Mouse (Mus musculus) T-helper 2 cell (primary cell): ENCODE results near the gene Aldh3a2.
"Not testable (repeated sequence)": the region's sequence is repeated elsewhere in the genome, so short reads cannot be mapped to it uniquely, and the experiment has no call there.

Experiments used
- in situ Hi-C: fragments of 300-600 bp; cut with MboI, MseI; formaldehyde crosslinking; loops from one replicate; pipeline ENCODE4 v1.15.1; 2025; ENCODE audit warnings: high pct_unique_total_duplicates

Aldh3a2 gene

DNA sequence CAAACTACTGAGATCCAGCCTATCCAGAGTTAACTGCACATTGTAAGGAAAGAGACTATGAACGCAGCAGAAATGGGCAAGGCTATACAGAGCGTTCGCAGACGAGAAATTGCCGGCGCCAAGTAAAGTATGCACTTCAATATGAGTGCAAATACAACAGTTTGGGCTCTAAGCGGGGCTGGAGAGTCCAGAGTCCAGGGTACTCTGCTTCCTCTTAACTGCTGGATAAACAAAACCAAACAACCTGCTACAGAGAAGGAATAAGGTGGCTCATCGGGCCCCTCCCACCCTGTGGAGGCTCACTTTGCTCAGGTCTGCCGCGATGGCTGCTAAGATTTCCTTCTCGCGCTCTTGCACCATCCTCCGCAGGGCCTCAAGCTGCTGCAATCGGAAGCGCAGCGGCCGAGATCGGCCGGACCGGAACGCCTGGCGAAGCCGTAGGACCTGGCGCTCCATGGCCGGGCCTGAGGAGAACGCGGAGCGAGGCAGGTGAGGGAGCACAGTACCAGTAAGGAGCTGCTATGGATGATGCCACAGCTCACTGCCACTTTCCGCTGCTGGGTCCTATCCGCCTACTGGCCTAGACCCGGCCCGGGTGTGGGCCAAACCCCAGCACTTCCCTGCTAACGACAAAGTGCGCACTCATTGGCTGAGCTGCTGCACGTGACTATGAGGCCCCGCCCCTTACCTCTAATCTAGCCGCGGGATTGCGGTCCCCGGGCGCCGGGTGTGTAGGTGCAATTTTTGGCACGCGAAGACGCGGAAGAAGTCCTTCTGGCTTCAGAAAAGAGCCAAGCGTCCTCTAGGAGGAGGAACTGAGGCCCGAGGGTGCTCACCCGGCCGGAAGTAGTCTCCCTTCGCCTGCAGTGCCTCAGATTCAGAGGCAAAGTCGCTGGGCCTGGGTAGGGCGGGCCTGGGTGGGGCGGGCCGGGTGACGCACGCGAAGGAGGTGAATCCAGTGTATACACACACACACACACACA is at the start of gene Aldh3a2:
Gene Aldh3a2 (minus strand): TSS at position 914 of the 983 bp plus-strand sequence.
- in situ Hi-C loops: loop anchor here (10.0 kb wide), 1 partner anchor 738 kb away; no protein-coding TSS in a partner anchor

DNA sequence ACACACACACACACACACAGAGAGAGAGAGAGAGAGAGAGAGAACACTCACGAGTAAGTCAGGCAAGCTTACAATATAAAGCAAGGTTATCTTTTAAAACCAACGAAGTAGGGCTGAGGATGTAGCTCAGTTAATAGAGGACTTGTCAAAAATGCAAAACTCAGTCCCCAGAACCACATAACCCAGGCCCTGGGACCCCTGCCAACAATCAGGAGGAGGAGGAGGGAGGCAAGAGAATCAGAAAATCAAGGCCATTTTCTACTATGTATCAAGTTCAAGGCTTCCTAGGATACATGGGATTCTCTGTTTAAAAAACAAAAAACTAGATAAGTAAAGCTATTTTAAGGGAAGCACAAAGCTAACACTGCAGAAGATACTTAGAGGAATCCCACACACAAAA is 49.6 kb upstream of the Aldh3a2 start:
- in situ Hi-C loops: no loop called here

DNA sequence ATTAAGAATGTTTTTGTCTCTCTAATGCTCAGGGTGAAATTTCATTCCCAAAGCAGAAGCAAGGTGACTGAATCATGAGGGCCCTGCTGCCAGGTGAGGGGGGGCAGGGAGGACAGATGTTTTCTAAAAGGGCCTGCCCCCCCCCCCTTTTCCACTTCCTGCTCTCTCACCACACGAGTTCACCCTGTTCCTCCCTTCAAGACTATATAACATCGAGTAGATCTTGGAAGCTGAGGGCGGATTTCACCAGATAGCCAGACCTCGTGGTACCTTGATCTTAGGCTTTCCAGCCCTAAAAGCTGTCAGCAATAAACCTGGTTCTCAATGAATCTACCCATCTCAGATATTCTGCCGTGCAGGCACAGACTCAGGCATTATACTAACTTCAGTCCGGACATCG is 43.1 kb upstream of the Aldh3a2 start:
- in situ Hi-C loops: no loop called here

DNA sequence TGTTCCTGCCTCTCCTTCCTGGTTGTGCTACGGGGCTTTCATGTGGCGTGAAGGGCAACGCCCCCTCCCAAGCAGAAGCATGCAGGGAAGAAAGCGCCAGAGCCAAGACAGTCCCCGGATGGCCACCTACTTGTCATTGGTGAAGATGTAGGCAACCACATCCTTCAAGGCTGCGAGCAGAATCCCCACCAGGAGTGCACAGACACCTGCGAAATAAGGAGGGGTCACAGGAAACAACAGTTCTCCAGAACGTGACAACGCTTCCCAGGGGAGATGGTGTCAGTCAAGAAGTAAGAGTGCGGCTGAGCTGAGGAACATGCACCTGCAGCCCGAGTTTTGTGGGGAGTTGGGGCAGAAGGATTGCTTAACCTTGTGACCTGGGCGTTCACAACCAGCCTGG is 42.6 kb upstream of the Aldh3a2 start:
- in situ Hi-C loops: no loop called here

DNA sequence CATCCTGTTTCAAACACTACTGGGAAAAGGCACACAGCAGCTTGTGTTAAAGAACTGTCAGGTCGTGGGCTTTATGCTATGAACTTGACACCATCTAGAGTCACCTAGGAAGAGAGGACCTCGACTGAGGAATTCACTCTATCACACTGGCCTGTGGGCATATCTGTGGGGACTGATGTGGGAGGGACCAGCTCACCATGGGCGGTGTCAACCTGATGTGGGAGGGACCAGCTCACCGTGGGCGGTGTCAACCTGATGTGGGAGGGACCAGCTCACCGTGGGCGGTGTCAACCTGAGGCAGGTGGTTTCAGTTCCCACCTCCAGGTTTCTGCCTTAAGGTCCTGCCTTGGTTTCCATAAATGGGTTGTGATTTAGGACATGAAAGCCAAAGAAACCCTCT is 40.5 kb upstream of the Aldh3a2 start:
- in situ Hi-C loops: no loop called here

DNA sequence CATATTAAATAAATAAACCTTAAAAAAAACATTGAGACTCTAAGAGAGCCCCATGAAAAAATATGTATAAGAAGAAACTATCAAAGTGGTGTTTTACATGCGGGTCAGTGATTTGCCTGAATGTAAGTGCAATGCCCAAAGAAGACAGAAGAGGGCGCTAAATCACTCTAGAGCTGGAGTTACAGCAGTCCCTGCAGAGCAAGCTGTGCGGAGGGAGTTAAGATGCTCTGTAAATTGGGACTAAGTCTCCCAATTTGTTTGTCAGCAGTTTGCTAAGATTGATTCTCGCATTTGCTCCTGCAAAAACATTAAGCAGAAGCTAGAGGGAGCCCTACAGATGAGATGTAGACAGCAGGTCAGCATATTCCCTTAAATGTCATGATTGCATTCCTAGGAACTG is 38.1 kb upstream of the Aldh3a2 start:
- in situ Hi-C loops: no loop called here

DNA sequence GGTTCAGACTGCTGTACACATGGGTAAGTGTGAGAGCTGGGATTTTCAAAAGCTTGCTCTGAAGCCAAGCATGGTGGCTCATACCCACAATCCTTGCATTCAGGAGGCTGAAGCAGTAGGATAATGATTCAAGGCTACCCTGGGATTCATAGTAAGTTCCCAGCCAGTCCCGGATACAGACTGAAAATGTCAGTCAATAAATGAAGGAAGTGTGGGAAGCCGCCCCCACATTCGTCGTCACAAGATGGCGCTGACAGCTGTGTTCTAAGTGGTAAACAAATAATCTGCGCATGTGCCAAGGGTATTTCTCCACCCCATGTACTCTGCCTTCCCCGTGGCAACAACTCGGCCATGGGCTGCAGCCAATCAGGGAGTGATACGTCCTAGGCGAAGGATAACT is 37.3 kb upstream of the Aldh3a2 start:
- in situ Hi-C loops: not testable (repeated sequence)

DNA sequence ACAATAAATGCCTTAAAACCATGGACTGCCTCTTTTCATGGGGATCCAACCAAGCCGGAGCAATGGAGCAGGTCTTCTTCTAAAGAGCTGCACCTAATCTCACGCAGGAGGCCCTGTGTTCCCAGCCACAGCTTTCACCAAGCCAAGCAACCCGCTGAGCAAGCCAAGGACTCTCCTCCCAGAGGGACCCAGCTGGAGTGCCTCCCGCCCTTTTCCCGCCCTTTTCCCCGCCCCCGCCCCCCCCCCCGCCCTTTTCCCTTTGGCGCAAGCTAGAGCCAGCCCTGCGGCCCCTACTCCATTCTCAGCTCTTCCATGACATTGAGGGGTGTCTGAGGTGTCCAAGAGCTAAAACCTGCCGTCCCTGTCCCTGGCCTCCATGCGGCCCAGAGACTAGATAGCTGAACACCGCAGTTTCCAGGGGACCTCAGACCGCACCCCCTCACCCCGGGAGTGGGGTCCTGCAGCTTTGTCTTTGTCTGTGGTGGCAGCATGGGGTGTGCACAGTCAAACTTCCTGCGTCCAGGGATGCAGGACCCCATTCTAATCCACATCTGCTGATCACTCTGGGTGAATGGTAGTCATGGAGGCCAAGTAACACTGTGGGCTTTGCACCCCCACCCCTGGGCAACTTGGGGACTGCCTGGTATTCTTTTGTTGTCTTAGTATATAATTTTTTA is 33.6 kb upstream of the Aldh3a2 start:
- in situ Hi-C loops: no loop called here

DNA sequence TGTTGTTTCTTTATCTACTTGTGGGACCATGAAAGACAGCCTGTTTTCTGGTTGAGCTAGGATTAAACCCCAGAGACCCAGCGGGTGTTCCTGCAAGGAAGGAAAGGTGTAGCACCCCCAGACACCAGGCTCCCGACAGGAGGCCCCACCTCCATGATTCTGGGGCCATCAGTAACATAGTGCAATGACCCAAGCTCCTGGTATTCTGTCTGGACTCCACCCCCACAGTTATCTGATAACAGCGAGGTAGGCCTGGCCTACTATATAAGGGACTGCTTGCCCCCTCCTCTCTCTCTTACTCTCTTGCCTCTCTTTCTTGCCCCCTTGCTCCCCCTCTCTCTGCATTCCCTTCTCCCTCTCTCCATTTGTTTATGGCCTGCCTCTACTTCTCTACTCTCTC is 32.9 kb upstream of the Aldh3a2 start:
- in situ Hi-C loops: no loop called here

DNA sequence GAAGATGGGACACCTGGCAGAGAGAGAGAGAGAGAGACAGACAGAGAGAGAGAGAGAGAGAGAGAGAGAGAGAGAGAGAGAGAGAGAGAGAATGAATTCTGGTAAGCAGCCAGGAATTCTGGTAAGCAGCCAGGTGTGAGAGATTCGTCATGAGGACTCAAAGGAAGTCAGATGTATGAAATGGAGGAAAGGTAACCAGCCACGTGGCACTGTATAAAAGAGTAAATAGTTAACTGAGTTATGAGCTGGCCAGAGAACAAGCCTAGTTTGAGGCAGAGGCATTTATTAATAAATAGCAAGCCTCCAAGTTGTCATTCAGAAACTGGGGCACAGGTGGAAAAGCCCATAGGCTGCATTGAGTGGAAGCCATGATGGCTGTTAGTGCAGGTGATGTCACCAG is 30.6 kb upstream of the Aldh3a2 start:
- in situ Hi-C loops: no loop called here

DNA sequence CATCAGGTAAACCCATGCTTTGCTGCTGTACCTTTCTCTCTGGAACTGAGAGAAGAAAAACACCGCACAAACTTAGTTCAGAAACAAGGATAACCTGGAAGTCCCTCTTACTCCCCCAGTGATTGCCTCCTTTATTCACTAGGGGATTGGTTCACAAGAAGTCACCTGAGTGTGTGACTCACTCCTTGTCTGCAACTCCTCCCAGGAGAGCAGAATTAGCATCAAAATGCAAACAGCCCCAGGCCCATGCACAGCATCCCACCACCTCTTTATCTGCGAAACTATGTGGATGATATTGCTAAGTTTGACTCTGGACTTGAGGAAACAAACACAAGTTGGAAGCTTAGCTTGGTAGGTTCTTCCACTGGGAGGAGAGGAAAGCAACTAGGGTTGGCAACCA is 30.1 kb upstream of the Aldh3a2 start:
- in situ Hi-C loops: no loop called here

DNA sequence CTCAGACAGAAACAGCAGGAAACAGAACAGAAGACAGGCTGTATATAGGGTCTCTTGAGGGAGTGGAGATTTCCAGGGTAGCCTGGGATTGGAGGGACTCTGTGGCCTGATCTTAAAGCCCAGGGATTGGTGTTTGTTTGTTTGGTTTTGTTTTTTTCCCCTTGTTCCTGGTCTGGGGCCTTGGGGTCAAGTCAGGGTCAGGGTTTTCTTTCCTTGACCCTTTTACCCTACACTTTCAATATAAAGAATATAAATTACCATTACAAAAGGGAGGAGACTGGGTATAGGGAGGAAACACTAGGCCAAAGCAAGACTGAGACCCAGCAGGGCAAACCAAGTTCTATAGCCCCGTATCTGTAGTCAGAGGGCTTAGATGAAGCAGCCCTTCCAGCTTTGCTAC is 29.3 kb upstream of the Aldh3a2 start:
- in situ Hi-C loops: no loop called here

DNA sequence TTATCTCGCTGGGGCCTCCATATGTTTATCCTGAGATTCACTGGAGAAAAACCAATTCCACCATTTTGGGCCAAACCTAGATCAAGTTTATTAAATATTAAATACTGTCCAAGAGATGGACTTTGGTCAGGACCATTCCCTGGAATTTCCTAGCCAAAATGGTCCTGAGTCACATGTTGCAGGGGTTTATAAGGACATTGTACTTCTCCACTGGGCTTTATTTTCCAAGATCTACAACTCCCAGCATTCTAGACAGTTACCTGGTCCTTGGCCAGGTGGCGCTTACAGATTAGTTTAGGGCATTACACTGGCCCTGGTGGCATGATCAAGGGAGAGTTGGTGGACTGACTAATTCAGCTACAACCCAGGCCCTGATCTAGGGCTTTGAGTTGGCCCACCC is 28.3 kb upstream of the Aldh3a2 start:
- in situ Hi-C loops: no loop called here

DNA sequence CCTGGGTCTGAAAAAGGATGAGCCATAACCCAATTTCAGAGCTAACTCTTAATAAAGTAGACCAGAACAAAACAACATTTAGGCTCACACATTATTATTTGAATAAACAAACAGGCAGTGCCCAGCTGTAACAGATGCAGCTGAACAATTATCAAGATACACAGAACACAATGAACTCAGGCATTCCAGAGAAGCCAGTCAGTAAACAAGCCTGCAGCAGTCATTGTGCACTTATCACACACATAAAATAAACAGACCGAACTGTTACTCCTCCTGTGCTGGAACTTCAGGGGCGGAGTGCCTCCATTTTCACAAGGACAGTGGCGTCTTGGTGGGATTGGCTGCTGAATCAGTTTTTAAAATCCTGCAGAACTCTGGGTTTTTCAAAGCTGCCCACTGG is 27.2 kb upstream of the Aldh3a2 start:
- in situ Hi-C loops: no loop called here

DNA sequence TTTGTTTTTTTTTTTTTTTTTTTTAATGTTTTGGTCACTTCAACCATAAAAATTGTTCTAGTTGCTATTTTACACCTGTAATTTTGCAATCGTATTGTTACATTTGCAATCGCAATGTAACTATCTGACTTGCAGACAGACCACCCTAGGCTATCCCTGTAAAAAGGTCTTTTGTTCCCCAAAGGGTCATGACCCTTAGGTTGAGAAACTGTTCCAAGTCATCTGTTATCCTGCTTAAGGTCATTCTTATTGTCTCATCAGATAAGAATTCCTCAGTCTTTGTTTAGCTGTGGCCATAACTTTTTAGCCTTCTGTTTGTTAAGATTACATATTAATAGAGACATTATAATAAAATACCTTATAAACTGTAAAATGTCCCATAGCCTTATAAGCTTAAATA is 26.0 kb upstream of the Aldh3a2 start:
- in situ Hi-C loops: no loop called here

DNA sequence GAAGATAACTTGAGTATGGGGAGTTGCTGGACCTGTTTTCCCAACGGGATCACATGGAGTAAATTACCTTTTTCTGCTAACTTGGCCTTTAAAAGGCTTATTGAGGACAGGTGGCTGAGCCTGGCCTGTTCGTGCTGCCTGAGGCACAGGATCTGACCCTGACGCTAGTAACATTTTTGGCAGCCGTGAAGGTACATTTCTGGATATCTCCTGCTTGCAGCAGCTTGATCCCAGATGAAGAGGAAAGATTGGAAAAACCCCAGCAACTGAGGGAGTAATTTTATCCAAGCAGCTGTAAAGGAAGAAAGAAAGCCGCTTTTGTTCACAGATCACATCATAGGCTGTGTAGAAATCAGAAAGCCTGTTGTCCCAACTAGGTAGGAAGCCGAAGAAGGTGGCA is 17.1 kb upstream of the Aldh3a2 start:
- in situ Hi-C loops: loop anchor here (5.0 kb wide), 1 partner anchor 42 kb away; no protein-coding TSS in a partner anchor

DNA sequence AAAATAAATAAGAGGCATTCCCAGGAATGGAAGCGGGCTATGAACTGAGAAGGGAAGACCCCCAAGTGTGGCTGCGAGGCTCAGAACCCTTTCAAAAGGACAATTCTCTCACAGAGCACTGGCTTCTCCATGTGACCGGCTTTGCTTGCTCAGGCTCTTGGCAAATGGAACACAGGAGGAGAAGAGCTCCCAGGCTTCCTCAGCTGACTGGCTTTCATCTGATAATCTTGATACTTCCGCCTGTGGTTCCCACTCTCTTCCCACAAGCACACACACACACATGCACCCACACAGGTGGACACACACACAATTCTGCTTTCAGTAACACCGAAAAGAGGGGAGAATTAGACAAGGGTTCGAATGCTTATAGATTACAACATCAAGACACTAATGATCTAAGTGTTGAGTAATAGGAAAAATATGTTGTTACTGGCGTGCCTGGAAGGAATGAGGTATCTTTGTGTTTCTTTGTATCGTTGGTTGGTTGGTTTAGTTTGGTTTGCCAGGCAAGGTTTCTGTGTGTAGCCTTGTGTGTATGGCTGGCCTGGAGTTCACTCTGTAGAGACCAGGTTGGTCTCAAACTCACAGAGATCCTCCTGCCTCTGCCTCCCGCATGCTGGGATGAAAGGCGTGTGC is 16.3 kb upstream of the Aldh3a2 start:
- in situ Hi-C loops: loop anchor here (5.0 kb wide), 1 partner anchor 41 kb away; no protein-coding TSS in a partner anchor

DNA sequence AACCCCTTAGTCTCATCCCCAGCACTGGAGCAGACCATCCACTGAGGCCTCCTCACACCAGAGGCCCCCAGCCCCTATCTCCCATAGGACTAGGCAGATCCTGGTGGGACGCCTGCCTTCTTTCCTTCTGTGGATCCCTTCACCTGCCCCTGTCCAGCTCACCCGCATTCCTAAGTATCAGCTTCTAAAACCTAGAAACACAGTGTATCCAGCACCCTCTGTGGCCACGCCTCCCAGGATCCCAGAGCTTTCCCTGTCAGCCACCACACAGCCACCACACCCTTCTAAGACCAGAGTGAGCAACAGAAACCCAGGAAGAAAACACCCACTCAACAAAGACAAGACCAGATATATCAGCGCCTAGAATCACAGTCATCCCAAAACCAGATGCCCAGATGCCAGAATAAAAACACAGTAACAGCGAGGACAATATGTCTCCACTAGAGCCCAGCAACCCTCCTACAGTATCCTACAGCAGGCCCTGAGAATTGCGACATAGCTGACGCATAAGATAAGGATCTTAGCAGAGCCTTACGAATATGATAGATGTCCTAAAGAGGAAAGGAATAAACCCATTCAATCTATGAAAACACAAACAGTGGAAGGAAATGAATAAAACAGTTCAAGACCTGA is 11.3 kb upstream of the Aldh3a2 start:
- in situ Hi-C loops: no loop called here

DNA sequence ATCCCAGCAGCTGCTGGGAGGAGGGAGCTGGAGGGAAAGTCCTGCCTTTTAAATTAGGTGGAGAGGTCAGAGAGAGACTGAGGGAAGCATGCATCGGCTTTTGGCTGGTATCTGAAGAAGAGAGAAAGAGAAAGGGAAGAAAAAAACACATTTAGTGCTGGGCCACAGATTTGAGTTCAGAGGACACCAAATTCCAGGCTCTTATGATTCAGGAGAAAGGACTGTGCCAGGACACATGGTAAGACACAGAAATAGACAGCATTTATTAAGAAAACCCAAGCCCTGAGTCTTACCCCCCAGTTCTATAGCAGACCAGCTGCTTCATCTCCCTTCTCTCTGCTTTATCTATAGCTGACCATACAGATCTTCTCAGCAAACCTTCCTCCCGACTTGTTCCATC is 10.7 kb upstream of the Aldh3a2 start:
- in situ Hi-C loops: no loop called here

DNA sequence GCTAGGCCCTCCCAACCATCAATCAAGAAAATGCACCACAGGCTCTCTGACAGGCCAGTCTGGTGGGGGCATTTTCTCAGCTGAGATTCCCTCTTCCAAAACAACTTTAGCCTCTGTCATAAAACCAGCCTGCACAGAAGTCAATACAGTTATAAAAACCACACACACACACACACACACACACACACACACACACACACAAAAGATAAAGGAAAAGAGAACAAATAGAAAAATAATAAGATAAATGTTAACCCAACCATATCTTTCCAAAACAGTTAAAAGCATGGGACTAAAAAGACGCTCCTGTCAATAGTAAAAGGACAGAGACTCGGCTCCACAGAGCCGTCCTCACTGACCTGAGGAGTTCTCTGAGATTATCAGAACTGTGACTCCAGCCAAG is 9.2 kb upstream of the Aldh3a2 start:
- in situ Hi-C loops: no loop called here

DNA sequence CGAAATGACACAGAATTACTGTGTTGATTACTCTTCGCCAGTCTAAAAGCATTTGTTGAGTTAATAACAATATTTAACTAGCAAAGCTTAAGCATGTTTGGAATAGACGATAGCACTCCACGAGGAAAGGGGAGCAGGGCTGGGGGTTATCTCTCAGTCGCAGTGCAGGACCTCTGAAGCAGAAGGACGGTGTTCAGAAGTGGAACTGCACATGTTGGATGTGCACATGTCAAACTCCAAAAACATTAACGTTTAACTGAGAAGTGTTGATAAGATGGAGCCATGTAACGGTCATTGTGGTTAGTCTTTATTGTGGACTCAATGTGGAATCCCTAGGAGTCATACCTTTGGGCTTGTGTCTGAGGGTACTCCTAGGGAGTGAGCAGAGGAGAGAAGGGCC is 7.8 kb upstream of the Aldh3a2 start:
- in situ Hi-C loops: no loop called here

DNA sequence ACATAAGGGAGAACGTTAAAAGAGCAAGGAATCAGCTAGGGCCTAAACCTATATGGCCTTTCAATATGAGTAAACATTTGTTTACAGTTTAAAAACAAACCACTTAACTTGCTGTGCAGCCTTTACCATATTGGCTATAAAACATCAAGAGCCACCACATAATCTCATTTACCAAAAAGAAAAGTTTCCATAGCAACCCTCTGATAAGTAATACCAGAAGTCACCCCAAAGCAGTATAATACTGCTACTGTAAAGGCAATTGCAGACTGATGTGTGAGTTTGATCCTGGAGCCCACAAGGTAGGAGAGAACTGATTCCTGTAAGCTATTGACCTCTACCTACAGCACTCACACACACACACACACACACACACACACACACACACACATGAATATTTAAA is 7.2 kb upstream of the Aldh3a2 start:
- in situ Hi-C loops: no loop called here
